Mouse (Mus musculus) lung, postnatal 10 days (tissue): ENCODE data around the gene Arid1a.
A peak's percentile ranks its signal among the peaks of the same experiment; 100 is the strongest.
"Not testable (repeated sequence)": the region's sequence is repeated elsewhere in the genome, so short reads cannot be mapped to it uniquely, and the experiment has no call there.

Experiments used
- DNase-seq: peaks from one replicate; pipeline ENCODE4 v3.0.0; 2021

Gene Arid1a

DNA sequence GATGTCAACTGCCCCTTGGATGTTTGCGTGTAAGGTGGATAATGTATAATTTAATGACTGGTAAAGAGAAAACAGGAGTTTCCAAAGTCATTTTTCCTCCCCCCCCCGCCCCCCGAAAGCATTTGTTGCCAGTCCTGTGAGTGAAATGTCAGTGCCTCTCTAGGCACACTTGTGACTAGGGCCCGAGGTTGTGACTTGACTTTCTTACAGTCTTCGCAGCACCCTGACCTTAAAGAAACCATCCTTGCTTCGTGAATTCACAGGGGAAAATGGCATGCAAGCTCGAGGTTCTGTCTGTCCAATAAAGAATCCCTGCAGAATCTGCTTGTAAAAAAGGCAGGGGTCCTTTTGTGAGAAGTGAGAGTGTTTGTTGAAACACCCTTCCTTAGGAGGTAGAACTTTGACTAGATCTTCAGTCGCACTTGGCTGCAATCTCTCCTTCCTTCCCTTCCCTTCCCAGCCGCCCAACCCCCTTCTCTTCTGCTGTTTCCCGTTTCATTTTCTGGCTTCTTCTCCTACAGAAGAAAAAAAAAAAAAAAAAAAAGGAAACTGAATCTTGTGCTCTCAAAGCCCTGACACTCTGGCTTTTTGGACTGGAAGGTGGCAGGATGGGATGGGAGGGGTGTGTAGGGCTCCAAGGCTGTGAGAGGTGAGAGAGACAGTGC lies 82.8 kb downstream of the Arid1a start:
- DNase-seq = peak; percentile 84

DNA sequence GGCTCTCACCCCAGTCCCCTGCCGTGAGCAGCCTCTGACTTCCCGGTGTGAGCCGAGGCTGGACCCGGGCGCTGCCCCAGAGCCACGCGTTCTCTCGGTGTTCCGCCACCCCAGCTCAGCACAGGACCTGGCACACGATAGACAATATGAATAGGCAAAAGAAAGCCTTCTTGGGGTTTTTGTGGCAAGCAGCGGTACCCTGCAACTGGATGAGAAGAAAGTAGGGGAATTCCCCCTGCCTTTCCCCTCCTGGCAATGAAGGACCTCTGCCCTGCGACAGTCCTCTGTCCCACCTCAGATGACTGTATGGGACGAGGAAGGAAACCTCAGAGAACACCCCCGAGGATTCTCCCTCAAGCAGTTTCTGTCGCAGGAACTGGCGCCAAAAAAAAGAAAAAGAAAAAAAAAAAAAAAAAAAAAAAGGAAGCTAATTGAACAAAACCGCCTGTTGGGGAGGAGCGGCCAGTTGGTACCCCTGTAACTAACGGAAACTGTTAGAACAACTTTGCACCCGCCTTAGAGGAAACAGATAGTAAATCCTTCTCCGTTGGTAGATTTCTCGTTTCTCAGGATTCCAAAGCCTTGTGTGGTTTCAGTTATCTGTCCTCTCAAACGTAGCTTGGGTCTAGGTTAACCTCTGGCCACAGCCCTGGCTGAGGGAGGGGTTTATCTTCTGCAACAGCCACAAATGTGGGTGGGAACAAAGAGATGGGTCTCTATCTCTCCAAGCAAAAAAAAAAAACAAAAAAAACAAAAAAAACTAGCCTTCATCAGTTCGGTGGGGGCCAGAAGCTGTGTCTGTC lies 83.5 kb downstream of the Arid1a start:
- DNase-seq = peak; percentile 65

DNA sequence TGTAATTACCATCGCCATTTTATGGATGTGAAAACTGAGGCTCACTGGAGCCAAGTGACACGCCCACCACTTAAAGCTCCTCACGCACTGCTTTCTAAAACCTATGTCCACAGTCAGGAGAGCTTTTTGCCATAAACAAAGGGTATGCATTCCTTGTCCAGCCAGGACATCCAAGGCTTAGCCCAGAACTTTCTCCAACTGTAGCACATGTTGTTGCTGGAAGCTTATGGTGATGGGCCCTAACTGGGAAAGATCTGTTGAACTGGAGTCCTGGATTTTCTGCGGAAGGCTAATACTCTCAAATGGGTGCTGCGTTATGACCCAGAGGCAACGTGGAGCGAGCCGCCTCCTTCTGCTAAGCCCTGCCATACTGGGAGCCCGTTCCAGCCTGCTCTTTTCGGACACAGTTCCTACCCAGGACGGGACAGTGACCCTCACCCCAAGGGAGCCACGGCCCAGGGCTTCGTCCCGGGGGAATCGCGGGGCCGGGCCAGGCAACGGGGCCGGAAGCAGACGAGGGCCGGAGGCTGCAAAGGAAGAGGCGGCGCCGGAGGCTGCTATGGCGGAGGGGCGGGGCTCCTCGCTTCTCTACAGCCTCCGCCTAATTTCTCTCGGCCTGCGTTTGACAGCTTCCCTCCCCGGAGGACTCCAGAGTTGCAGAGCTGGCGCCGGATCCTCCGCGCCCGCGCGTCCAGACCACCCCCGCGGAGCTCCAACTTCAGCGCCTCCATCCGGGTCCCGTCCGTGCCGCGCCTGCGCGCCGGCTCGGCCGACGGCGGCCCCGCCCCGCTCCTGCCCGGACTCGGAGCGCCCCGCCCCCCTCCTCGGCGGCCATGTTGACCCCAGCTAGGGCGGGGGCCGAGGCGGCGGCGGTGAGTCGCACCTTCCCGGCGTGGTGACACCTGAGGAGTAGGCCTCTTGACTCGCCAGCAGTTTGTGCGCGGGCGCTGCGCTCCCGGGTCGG lies 84.4 kb downstream of the Arid1a start, which contains the start of gene Pigv:
Gene Pigv, minus strand, starts transcription at position 767 of the 964 bp plus-strand sequence.
- DNase-seq = peak; percentile 93

DNA sequence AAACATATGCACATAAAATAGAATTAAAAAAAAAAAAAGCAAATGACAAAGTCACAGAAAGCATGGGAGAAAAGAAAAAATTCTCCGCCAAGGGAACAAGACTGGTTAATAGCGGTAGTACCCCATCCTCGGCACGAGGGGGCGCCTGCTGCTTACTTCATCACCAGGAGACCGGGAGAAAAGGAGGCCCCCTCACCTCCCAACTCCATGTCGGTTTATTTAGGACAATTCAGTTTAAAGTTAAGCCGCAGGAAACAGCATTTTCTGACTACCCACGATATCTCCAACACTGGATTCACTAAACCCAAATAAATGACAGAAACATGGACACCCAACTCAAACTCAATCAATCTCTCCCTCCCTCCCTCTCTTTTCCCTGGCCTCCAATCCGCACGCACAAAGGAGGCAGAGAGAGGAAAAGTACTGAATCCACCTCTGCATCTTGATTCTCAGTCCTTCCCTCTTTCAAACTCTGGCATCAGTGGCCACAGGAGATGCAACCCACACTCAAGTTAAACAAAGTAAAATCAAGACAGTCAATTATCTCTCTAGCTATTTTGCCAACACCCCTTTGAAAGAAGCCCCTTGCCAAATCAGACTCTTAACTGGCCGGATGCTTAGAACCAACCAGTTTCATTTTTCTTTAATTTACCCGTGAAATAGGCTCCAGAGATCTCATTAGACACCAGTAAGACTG lies 85.2 kb downstream of the Arid1a start:
- peak; percentile 91 for DNase-seq

DNA sequence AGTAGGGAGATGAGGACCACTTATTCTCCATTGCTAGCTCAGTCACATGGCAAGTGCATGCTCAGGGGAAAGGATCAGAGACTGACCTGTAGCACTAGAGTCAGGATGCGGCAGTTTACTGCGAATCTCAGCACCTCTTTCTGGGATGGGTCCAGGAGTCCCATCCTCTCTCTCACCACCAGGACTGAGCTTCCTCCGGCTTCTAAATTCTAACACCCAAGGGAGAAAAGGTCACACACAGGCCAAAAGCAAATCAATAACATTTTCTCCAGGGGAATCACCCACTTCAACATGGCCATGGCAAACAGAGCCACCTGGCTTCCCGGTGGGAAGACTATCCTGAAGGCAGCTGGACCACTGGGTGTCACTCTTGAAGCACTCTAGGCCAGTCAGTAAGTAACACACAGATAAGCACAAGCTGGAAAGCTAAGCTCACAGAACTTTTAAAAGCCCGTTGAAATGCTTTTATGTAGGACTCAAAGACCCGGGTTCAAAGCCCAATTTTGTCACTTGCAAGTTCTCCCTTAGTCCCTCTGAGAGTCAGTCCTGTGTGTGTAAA lies 86.8 kb downstream of the Arid1a start:
- DNase-seq = peak; percentile 51

DNA sequence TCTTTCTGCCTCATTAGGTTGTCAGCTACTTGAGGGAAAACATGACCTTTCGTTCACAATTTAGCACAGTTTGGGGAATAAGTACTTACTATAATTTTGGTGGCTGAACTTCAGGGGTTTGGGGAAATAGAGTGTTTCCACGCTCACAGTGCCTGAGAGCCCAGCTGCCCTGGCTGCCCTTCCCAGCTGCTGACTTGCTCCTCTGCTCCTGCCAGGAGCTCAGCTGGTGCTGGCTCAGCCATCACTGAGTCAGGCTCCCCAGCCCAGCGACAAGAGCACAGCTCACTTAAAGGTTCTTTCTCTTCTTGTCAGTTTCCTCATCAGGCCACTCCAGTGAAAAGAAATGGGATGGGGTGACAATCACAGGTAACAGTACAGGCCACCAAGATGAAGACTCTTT lies 88.0 kb downstream of the Arid1a start:
- DNase-seq = no peak

DNA sequence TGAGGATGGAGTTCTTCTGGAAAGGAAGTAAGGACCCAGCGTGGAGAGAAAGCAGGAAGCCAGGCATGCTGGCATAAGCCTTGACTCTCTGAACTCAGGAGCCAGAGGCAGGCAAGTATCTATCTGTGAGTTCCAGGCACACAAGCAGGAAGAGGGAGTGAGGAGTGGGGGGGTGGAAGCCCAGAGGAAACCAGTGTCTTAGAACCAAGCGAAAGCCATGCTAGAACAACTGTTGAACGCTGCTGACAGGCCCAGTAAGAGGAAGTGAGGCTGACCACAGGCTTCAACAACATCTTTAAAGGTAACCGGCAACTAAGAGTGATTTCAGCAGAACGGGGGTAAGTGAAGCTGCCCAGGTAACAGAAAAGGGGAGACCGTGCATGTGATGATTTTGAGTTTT lies 90.4 kb downstream of the Arid1a start:
- DNase-seq = peak; percentile 40

DNA sequence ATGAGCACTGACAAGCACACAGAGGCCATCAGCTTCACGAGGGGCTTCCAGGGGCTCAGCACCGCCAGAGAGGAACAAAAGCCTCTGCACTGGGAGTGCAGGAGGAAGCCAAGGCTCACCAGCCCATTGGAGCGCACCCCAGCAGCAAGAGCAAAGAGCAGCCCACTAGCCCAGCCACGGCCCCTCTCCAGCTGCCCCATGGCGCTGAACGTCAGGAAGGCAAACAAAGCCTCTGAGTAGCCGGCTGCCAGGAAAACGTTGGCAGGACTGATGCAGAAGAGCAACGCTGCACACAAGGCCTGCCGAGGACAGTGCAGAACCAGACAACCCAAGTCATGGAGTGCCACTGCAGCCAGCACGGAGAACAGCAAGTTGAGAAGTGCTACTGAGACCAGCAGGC lies 91.5 kb downstream of the Arid1a start:
- no peak for DNase-seq

DNA sequence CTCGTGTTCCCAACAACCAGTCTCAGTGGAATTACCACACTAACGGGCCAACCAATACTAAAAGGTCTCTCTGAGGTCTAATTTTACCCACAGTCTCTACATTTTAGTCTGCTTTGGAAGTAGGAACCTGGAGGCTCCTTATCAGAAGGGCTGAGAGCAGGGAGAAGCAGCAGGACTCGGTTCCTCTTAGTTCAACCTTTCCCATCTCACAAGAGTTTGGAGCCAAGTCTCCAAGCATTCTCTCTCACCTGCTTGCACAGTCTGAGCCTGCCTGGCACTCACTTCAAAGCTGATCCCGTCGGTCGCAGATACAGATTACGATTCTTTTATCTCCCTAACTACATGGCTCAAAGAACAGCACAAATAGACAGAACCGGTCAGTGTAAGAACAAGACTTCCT lies 93.6 kb downstream of the Arid1a start:
- no peak for DNase-seq

DNA sequence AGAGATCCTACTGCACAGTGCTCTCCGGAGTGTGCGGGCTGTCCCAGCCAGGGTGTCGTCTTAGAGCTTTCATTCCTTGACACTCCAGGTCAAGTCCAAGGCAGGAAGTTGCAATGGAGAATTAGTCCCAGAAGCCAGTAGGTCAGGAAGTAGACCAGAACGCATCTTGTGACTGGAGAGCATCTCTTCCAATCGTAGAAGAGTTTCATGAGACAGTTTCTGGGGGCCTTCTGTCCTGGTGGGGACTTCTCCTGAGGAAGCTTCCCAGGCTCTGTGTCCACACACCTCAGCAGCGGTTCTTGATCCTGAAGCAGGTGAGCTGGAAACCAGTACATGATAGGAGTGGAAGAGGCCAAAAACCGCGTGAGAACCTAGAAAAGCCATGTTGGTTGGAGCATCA lies 94.1 kb downstream of the Arid1a start:
- DNase-seq = no peak

DNA sequence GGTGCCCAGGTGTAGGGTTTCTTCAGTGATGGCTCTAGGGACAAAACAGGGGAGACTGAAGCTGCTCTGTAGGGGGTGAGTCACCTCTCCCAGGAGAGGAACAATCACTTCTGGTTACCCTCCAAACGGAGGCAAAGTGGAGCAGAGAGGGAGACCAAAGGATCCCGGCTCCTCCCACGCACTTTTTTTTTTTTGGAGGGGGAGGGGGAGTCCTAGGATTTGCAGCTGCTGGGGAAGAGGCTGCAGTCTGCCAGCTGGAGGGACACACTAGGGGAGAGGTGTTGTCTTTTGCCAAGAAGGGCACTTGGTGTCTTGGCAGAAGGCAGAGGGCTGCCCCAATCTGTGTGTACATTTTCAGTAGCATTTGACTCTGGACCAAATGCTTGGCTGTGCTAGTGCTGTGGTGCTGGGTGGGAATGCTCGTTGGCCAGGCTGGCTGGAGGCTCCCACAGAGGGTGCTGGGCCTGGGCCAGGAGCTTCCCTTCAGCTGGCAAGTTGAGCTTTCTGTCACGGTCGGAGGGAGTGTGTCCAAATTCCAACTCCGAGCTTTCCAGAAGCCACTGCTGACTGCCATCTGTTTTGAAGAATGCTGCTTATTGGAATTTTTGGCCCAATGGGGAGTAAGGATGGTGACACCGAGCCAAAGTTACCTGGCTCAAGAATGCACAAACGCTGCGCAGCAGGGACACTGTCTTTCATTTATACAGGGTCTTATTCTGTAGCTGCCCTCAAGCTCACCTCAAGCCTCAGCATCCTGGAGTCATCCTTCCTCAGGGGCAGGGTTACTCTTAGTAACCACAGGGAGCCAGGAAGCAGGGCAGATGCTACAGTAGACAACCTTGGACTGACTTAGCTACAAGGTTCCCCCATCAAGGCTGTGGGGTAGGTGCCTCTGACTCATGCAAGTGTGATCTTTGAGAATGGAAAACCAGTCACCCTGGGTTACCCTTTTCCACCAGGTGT lies 96.1 kb downstream of the Arid1a start:
- peak; percentile 96 for DNase-seq

DNA sequence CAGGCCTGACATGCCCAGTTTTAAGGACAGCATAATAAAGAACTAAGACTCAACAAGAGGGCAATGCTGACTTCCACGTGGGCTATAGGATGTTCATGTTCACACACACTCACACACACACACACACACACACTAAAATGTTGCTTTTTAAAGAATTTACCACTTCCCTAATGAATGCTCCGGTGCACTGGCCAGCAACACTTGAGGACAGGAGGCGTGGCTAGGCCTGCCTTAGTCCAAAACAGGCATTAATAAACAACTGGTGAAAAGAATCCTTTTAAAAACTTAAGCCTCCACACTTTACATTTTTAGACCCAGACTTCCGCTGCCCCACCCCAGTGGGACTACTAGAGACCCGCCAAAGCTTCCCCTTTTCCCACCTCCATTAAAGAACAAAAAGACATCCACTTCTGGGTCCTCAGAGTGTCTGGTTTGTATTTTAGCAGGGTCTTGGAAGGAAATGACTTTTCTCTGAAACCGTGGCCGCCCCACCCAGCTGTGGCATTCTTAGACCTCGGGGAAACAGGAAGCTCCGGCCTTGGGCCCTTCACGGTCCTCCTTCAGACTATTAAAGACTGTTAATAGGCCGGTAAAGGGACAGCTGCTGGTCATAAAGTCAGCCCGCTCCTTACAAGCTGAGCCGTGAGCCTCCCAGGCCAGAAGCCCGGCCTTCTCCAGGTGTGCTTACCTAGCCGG lies 96.9 kb downstream of the Arid1a start:
- peak; percentile 81 for DNase-seq

DNA sequence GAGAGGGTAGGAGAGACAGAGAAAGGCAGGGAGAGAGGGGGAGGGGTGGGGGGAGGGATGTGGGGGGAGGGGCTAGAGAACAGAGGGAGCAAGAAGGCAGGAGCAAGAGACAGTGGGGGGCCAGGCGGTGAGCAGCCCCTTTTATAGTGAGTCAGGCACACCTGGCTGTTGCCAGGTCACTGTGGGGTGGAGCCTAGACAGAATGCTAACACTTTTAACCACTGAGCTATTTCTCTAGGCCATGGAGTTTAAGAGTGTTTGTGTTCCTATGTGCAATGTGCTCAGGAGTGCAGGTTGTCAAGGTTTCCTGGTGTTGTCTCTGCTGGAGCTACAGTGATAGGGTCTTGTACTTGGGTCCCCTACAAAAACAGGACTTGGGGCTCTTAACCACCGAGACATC lies 97.8 kb downstream of the Arid1a start:
- no peak for DNase-seq

DNA sequence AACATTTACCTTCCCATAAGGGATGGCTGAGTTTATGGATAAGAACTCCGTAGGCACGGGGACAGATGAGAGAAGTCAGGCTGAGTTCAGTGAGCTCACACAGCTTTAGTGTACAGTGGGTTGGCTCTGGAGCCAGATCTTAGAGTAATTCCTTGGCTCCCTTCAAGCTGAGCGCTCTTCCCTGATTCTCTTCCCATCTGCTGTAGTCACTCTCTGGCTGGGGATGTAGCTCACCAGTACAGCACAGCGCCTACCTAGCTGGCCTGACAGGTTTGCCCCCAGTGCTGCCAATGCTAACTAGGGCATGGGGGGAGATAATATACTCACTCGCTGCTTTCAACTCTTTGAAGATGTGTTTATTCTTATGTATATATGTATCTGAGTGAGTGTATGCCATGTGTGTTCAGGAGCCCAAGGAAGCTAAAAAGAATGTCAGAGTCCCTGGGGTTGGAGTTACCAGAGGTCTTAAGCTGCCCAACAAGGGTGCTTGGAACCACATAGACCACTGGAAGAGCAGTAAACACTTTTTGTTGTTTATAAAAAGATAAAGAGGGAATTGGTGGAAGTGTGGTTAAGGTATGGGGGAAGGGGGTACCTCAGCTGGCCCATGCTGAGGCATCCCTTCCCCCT lies 98.6 kb downstream of the Arid1a start:
- DNase-seq = no peak

DNA sequence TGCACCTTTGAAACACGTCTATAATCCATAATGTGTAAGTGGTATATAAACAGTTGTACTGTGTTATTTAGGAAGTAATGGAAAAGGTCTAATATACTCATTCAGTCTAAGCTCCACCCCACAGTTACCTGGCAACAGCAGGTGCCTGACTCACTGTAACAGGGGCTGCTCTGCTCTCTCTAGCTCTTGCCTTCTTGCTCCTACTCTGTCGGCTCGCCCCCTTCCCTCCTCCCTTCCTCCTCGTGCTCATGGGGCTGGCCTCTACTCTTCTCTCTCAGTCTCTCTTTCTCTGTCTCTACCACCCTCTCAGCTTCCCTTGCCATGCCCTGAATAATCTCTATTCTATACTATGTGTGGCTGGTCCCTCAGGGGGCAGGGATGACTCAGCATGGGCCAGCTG lies 99.6 kb downstream of the Arid1a start:
- no peak for DNase-seq

DNA sequence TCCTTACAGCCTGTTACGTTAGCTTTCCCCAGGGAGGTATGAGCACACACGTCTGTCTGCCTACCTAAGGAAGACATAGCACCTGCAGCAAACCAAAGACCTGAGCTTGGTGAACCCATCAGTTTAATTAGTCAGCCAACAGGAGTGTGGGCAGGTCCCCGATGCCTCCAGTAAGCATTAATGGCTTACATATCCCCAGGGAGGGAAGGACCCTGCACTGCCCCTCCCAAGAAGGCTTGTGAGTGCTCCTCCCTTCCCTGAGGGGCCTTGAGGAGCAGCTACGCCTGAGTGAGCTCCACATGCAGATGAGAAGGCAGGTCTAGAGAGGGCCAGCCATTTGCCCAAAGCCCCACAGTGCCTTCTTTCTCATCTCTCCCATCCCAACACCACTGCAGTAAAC lies 100.3 kb downstream of the Arid1a start:
- no peak for DNase-seq

DNA sequence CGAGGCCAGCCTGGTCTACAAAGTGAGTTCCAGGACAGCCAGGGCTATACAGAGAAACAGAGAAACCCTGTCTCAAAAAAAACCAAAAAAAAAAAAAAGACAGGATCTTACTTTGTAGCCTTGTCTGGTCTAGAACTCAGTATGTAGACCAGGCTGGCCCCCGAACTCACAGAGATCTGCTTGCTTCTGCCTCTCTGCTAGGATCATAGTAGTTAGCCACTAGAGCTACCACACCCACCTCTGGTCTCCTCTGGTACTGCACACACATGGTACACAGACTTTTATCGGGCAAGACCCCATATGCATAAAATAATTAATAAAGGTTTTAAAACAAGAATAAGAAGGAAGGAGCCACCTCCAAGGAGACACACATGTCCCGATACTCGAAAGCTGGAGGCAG lies 102.5 kb downstream of the Arid1a start:
- DNase-seq = not testable (repeated sequence)

DNA sequence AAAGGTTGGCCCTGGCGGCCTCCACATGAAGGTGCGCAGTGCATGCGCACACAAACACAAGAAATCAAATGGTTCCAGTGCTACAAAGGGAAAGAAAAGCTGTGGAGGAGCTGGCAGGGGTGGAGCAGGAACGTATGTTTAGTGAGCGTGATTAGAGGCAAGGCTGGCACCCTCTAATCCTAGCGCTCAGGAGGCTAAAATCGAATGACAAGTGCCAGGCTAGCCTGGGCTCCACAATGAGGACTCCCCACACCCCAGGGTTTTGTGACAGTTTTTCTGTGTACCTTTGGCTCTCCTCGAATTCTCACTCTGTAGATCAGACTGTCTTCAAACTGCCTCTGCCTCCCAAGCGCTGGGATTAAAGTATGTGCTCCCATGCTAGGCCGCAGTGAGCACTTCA lies 103.8 kb downstream of the Arid1a start:
- DNase-seq = no peak

DNA sequence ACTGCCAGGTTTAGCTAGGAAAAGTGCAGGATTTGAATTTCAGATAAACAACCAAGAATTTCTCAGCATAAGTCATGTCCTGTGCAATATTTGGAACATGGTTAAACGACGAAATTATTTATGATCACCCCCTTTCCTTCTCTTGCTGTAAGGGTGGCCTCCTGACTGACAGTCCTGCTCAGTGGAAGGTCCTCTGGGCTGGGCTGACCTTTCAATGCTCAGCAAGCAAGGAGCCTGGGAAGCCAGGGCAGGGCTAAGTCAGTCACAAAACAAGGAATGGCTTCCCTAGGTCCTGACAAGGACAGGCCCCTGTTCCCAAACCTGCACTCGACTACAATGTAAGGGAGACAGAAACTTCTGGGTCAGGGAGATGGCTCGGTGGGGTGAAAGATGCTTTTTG lies 104.6 kb downstream of the Arid1a start:
- no peak for DNase-seq

DNA sequence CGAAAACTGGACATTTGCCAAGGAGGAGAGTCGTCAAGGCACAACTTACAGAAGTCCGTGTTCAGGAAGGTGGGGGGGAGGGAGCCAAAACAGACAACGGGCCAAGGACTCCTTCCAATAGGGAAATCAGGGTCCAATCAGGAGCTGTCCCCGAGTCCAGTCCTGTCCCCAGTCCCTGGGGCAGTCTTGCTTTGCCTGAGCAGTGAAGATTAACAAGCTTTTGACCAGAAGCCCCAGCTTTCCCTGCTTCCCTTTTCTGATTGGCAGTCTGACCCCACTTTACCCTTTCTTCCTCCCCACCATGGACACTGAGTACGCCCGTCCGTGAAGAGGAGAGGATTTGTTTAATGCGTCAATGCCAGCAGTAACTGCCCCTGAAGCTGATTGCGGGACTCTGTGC lies 105.1 kb downstream of the Arid1a start:
- DNase-seq = no peak
